20 mouse cellular contexts compared by ENCODE assay signal in the genomic region with DNA sequence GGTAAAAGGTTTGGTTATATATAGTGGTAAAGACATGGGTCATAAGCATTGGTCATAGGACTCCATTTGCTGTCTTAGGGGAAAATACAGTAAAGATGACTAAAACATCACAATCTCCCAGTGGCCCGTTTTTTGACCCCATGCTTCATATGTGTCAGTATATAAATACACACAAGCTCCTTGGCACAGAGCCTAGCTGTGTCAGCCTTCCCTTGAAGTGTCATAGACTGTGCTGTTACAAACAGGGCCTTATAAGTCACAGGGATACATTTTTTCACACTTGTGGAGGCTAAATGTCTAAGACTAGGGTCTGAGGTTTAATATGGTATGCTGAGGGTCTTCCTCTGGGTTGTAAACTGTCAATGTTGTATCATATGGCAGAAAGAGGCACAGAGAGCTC.
A peak's percentile ranks its signal among the peaks of the same experiment; 100 is the strongest.
DNase-seq lines count a peak whose midpoint lies in the region; ATAC-seq and TF ChIP-seq lines count a peak whose summit lies in the region.
"Had no signal": no experiment of that assay in that cellular context is flagged by ENCODE, and none has a peak within 500 bp of the region (broad histone marks: within the 10 kb centered on the region; RNA-seq: fewer than 3 reads in every experiment).

No protein-coding gene starts in this region.

- H3K9me3 ChIP-seq in heart, embryonic 13.5 days, result no peaks in the 10 kb centered on the region
- H3K9me3 ChIP-seq in kidney, embryonic 16.5 days (ENCODE audit: low read length), result no peaks in the 10 kb centered on the region
- no peaks in the 10 kb centered on the region for H3K9me3 ChIP-seq in lung, embryonic 15.5 days
- H3K9me3 ChIP-seq: forebrain, embryonic 12.5 days; heart, embryonic 10.5 days; hindbrain, embryonic 15.5 days; midbrain, embryonic 13.5 days; stomach, embryonic 15.5 days had no signal

- TF ChIP-seq POLR2A in embryonic fibroblast, embryonic 13.5 days (IDR thresholded peaks at IDR 0.05; ENCODE audit: low read depth, low read length), result no peak

- H3K9ac ChIP-seq in heart, embryonic 13.5 days, result no peak overlapping the region
- H3K9ac ChIP-seq in kidney, embryonic 16.5 days (replicated peaks; ENCODE audit: low read length), result no peak overlapping the region
- H3K9ac ChIP-seq in lung, embryonic 15.5 days, result no peak overlapping the region
- H3K9ac ChIP-seq: forebrain, embryonic 12.5 days; hindbrain, embryonic 15.5 days; midbrain, embryonic 13.5 days; stomach, embryonic 15.5 days had no signal

- no peak for DNase-seq in heart, adult 8-10 months (ENCODE audit: low spot score)
- no peak for DNase-seq in kidney, adult 8-10 months
- no peak for DNase-seq in lung, postnatal 36 days
- no peak for DNase-seq in adrenal gland, postnatal 14 days
- DNase-seq: cerebellum, adult 11 months; cerebellum, adult 9-11 months; gastrocnemius, postnatal 25 days; kidney, postnatal 14 days; thymus, postnatal 36 days had no signal

- WGBS in heart, embryonic 13.5 days, result 13% methylated on average over 1 of the region's 1 CpGs
- WGBS in kidney, embryonic 16.5 days, result 46% methylated on average over 1 of the region's 1 CpGs
- 30% methylated on average over 1 of the region's 1 CpGs for WGBS in lung, embryonic 15.5 days

- no peak for ATAC-seq in heart, embryonic 13.5 days (ENCODE audit: extremely low read depth, insufficient number of reproducible peaks, low FRiP score, low TSS enrichment)
- ATAC-seq in kidney, embryonic 16.5 days (ENCODE audit: low FRiP score, low TSS enrichment), result peak; percentile 33; the same call in 1 of the 2 replicates
- peak; percentile 87; the same call in 1 of the 2 replicates for ATAC-seq in lung, embryonic 15.5 days (ENCODE audit: borderline replicate concordance, extremely low read depth, low FRiP score, low TSS enrichment)
- ATAC-seq: midbrain, embryonic 13.5 days; Patski had no signal

- H3K36me3 ChIP-seq in heart, embryonic 13.5 days, result no peaks in the 10 kb centered on the region
- H3K36me3 ChIP-seq in kidney, embryonic 16.5 days (ENCODE audit: insufficient read depth, low read length), result no peaks in the 10 kb centered on the region
- H3K36me3 ChIP-seq in lung, embryonic 15.5 days, result no peaks in the 10 kb centered on the region
- H3K36me3 ChIP-seq: forebrain, embryonic 12.5 days; heart, embryonic 10.5 days; hindbrain, embryonic 15.5 days; midbrain, embryonic 13.5 days; stomach, embryonic 15.5 days had no signal

- H3K4me1 ChIP-seq in heart, embryonic 13.5 days, result peaks cover 12% of the 10 kb centered on the region
- H3K4me1 ChIP-seq in kidney, embryonic 16.5 days (ENCODE audit: insufficient read depth, low read length), result 0 out of 2 replicates have a peak, but pooled peaks cover 4% of the 10 kb centered on the region
- no peaks in the 10 kb centered on the region for H3K4me1 ChIP-seq in lung, embryonic 15.5 days
- peaks cover 3% of the 10 kb centered on the region for H3K4me1 ChIP-seq in embryonic fibroblast, embryonic 13.5 days (ENCODE audit: control insufficient read depth, insufficient read depth, low read length)
- H3K4me1 ChIP-seq: heart, embryonic 10.5 days; hindbrain, embryonic 15.5 days; midbrain, embryonic 13.5 days; stomach, embryonic 15.5 days had no signal

- no peaks in the 10 kb centered on the region for H3K27me3 ChIP-seq in heart, embryonic 13.5 days (replicated peaks)
- no peaks in the 10 kb centered on the region for H3K27me3 ChIP-seq in kidney, embryonic 16.5 days (ENCODE audit: insufficient read depth, low read length)
- H3K27me3 ChIP-seq in lung, embryonic 15.5 days, result no peaks in the 10 kb centered on the region
- H3K27me3 ChIP-seq: hindbrain, embryonic 15.5 days; midbrain, embryonic 13.5 days; stomach, embryonic 15.5 days had no signal

- H3K4me3 ChIP-seq in heart, embryonic 13.5 days, result no peak overlapping the region
- no peak overlapping the region for H3K4me3 ChIP-seq in kidney, embryonic 16.5 days (ENCODE audit: low read length)
- no peak overlapping the region for H3K4me3 ChIP-seq in lung, embryonic 15.5 days
- no peak overlapping the region for H3K4me3 ChIP-seq in embryonic fibroblast, embryonic 13.5 days (ENCODE audit: insufficient read depth, low read length)
- H3K4me3 ChIP-seq: erythroblast, embryonic 14.5 days; forebrain, embryonic 12.5 days; heart, embryonic 10.5 days; hindbrain, embryonic 15.5 days; midbrain, embryonic 13.5 days; stomach, embryonic 15.5 days had no signal

- TF ChIP-seq CTCF in embryonic fibroblast, embryonic 13.5 days (IDR thresholded peaks at IDR 0.05; ENCODE audit: borderline replicate concordance, insufficient read depth, low read length), result no peak

- H3K4me2 ChIP-seq in heart, embryonic 13.5 days, result no peak overlapping the region
- H3K4me2 ChIP-seq in kidney, embryonic 16.5 days (replicated peaks; ENCODE audit: low read depth, low read length), result no peak overlapping the region
- no peak overlapping the region for H3K4me2 ChIP-seq in lung, embryonic 15.5 days
- H3K4me2 ChIP-seq: forebrain, embryonic 12.5 days; hindbrain, embryonic 15.5 days; midbrain, embryonic 13.5 days; stomach, embryonic 15.5 days had no signal

- 0 out of 2 replicates have a peak overlapping the region, but pooled peaks have one; percentile 48 for H3K27ac ChIP-seq in heart, embryonic 13.5 days (replicated peaks)
- H3K27ac ChIP-seq in kidney, embryonic 16.5 days (ENCODE audit: low read length), result no peak overlapping the region
- H3K27ac ChIP-seq in lung, embryonic 15.5 days, result no peak overlapping the region
- H3K27ac ChIP-seq in embryonic fibroblast, embryonic 13.5 days (ENCODE audit: insufficient read depth, low read length), result peak overlapping the region; percentile 63; the same call in 1 of the 2 replicates
- H3K27ac ChIP-seq: forebrain, embryonic 12.5 days; heart, embryonic 10.5 days; hindbrain, embryonic 15.5 days; midbrain, embryonic 13.5 days; stomach, embryonic 15.5 days had no signal

Comparison
In these comparisons a context has a peak if more than half of its experiments do, and no peak if none do; other contexts are left out.
1. H3K27ac ChIP-seq: peak in heart, embryonic 13.5 days (single experiment) and embryonic fibroblast, embryonic 13.5 days (single experiment); none in kidney, embryonic 16.5 days (single experiment) and lung, embryonic 15.5 days (single experiment).